Mouse (Mus musculus) olfactory bulb, adult 2 months (tissue): ENCODE results near the gene Vcl. TPM values are rescaled to one million over a fixed set of nuclear protein-coding genes. Genes with fewer than 3 reads are reported as not detected.

Source experiments
- H3K27ac ChIP-seq: fragments of 200-500 bp; 2 replicates; pipeline ENCODE4 v1.5.1; 2012; ENCODE audit warnings: low read depth, low read length; ENCODE audit not compliant: insufficient read depth
- H3K4me1 ChIP-seq: fragments of 200-500 bp; 2 replicates; pipeline ENCODE4 v1.6.1; 2012; ENCODE audit warnings: low read length; ENCODE audit not compliant: control insufficient read depth, insufficient read depth
- H3K4me3 ChIP-seq: fragments of 200-500 bp; 2 replicates; pipeline ENCODE4 v1.5.1; 2012; ENCODE audit warnings: mild to moderate bottlenecking, low read depth, low read length, moderate library complexity; ENCODE audit not compliant: insufficient read depth
- CTCF ChIP-seq: fragments of 200-500 bp; IDR thresholded peaks from 2 replicates; pipeline ENCODE4 v1.5.1; 2012; ENCODE audit warnings: low read depth, mild to moderate bottlenecking, low read length, moderate library complexity; ENCODE audit not compliant: insufficient read depth
- POLR2A ChIP-seq: fragments of 200-500 bp; IDR thresholded peaks from 2 replicates; pipeline ENCODE4 v1.6.1; 2012; ENCODE audit warnings: mild to moderate bottlenecking, low read depth, low read length, moderate library complexity; ENCODE audit not compliant: insufficient read depth
- WGBS: fragments of 180-500 bp; shearing (Covaris S2); methylation state at CpG from one replicate; pipeline ENCODE4 v1.1.7; 2018; 5-methylcytosine and 5-hydroxymethylcytosine counted together
- polyA plus RNA-seq: library from polyadenylated mRNA; stranded (reverse); fragments of >200 nt; gene quantifications from 2 replicates; pipeline ENCODE4 v1.2.4, GENCODE M21; 2012; ENCODE audit warnings: low replicate concordance; ENCODE audit not compliant: missing spikeins, insufficient read depth, insufficient read length

Gene Vcl
- polyA plus RNA-seq, 1 experiment = not detected

GRCm38 (mm10) chr14:20985482-20985881, 56.3 kb downstream of the Vcl start:
- TF ChIP-seq POLR2A (no peak), CTCF (no peak)
- Histone ChIP-seq H3K4me1 (no peaks in the 10 kb centered on the region), H3K4me3 (no peak overlapping the region), H3K27ac (no peak overlapping the region)
- WGBS = 67% methylated on average over 3 of the region's 3 CpGs

GRCm38 (mm10) chr14:20991492-20991891, 62.3 kb downstream of the Vcl start:
- H3K4me1 ChIP-seq = no peaks in the 10 kb centered on the region
- WGBS = 98% methylated on average over 1 of the region's 1 CpGs
- H3K4me3 ChIP-seq = no peak overlapping the region
- no peak overlapping the region for H3K27ac ChIP-seq
- TF ChIP-seq CTCF (no peak), POLR2A (no peak)

- Histone ChIP-seq H3K4me1 (peaks cover 2% of the 10 kb centered on the region; the same call in 1 of the 2 replicates), H3K4me3 (no peak overlapping the region), H3K27ac (no peak overlapping the region)
- 44% methylated on average over 3 of the region's 3 CpGs for WGBS
- no peak for TF ChIP-seq POLR2A
- TF ChIP-seq CTCF = no peak
These were observed 64.0 kb downstream of the Vcl start for GRCm38 (mm10) chr14:20993067-20993691.

GRCm38 (mm10) chr14:20994475-20994874, 65.3 kb downstream of the Vcl start:
- WGBS = 67% methylated on average over 3 of the region's 3 CpGs
- Histone ChIP-seq H3K4me3 (no peak overlapping the region), H3K27ac (no peak overlapping the region), H3K4me1 (peaks cover 2% of the 10 kb centered on the region; the same call in 1 of the 2 replicates)
- TF ChIP-seq POLR2A = no peak

GRCm38 (mm10) chr14:20995497-20995896, 66.3 kb downstream of the Vcl start:
- no peak for TF ChIP-seq CTCF
- no peak for TF ChIP-seq POLR2A
- no peak overlapping the region for H3K4me3 ChIP-seq
- H3K4me1 ChIP-seq = peaks cover 2% of the 10 kb centered on the region; the same call in 1 of the 2 replicates
- WGBS = 99% methylated on average over 2 of the region's 2 CpGs
- H3K27ac ChIP-seq = no peak overlapping the region

- H3K4me3 ChIP-seq = no peak overlapping the region
- no peak overlapping the region for H3K27ac ChIP-seq
- WGBS = 81% methylated on average over 5 of the region's 5 CpGs
- peaks cover 2% of the 10 kb centered on the region; the same call in 1 of the 2 replicates for H3K4me1 ChIP-seq
- no peak for TF ChIP-seq POLR2A
- TF ChIP-seq CTCF = no peak
These were observed 67.2 kb downstream of the Vcl start for GRCm38 (mm10) chr14:20996361-20996760.

GRCm38 (mm10) chr14:20997548-20997947, 68.3 kb downstream of the Vcl start:
- WGBS = 33% methylated on average over 3 of the region's 3 CpGs
- Histone ChIP-seq H3K4me1 (peaks cover 2% of the 10 kb centered on the region; the same call in 1 of the 2 replicates), H3K4me3 (no peak overlapping the region), H3K27ac (no peak overlapping the region)
- TF ChIP-seq CTCF = no peak
- TF ChIP-seq POLR2A = no peak

- H3K4me1 ChIP-seq = peaks cover 2% of the 10 kb centered on the region; the same call in 1 of the 2 replicates
- TF ChIP-seq POLR2A = no peak
- no peak for TF ChIP-seq CTCF
- H3K27ac ChIP-seq = no peak overlapping the region
- 90% methylated on average over 4 of the region's 4 CpGs for WGBS
- H3K4me3 ChIP-seq = no peak overlapping the region
These were observed 70.4 kb downstream of the Vcl start for GRCm38 (mm10) chr14:20999617-21000016.

- no peak overlapping the region for H3K27ac ChIP-seq
- no peak overlapping the region for H3K4me3 ChIP-seq
- H3K4me1 ChIP-seq = no peaks in the 10 kb centered on the region
- WGBS = 85% methylated on average over 5 of the region's 5 CpGs
- no peak for TF ChIP-seq POLR2A
- TF ChIP-seq CTCF = no peak
These were observed 84.7 kb downstream of the Vcl start for GRCm38 (mm10) chr14:21013800-21014334.

- Histone ChIP-seq H3K4me3 (no peak overlapping the region), H3K4me1 (no peaks in the 10 kb centered on the region), H3K27ac (no peak overlapping the region)
- TF ChIP-seq CTCF (no peak), POLR2A (no peak)
- 92% methylated on average over 5 of the region's 5 CpGs for WGBS
These were observed 88.7 kb downstream of the Vcl start for GRCm38 (mm10) chr14:21017871-21018270.
